Mouse (Mus musculus): Measurements from ENCODE around the gene Siglecf. TPM values are rescaled to one million over a fixed set of nuclear protein-coding genes. Genes with fewer than 3 reads are reported as not detected.

The Siglecf gene
- polyA plus RNA-seq, 1 experiment from 2014 or later: 0.98 TPM

DNA sequence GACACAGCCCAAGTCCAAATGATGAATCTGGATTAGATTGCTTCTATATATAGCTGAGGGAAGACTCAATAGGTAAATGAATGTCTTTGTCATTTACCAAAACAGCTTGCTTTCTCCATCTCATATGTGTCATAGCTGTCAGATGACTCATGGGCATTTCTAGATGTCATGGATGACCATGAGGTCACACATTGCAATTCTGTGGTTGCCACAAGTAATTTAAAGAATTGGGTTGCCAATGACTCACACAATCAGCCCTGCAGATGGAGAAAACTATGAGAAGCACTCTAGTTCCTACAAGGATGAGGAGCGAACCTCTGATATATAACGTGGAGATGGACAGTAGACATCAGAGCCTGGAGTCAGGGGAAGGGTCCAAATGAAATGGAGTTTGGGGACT, 48.4 kb downstream of the Siglecf start:
- no peak overlapping the region for H3K9ac ChIP-seq (replicated peaks; ENCODE audit: low read depth)
- ATAC-seq (no peak), DNase-seq (ENCODE audit: low spot score) (no peak)
- H3K9me3 ChIP-seq (ENCODE audit: low read length): no peaks in the 10 kb centered on the region
- no peaks in the 10 kb centered on the region for H3K4me1 ChIP-seq (ENCODE audit: insufficient read depth, low read depth, low read length)
- no peaks in the 10 kb centered on the region for H3K36me3 ChIP-seq (ENCODE audit: insufficient read depth, low read length)
- TF ChIP-seq EP300 (IDR thresholded peaks at IDR 0.05): no peak
- TF ChIP-seq CTCF (IDR thresholded peaks at IDR 0.05): no peak
- no peak overlapping the region for H3K4me2 ChIP-seq (replicated peaks; ENCODE audit: low read depth, low read length)
- no peak overlapping the region for H3K27ac ChIP-seq (ENCODE audit: low read length)
- 80% methylated on average over 2 of the region's 2 CpGs for WGBS
- no peak overlapping the region for H3K4me3 ChIP-seq (ENCODE audit: low read depth, low read length)
- H3K27me3 ChIP-seq (replicated peaks; ENCODE audit: insufficient read depth, low read length): no peaks in the 10 kb centered on the region

- Histone ChIP-seq H3K27me3 (replicated peaks; ENCODE audit: insufficient read depth, low read length) (no peaks in the 10 kb centered on the region), H3K27ac (ENCODE audit: low read length) (no peak overlapping the region), H3K36me3 (ENCODE audit: insufficient read depth, low read length) (no peaks in the 10 kb centered on the region), H3K9me3 (ENCODE audit: low read length) (no peaks in the 10 kb centered on the region), H3K4me3 (ENCODE audit: low read depth, low read length) (no peak overlapping the region), H3K9ac (replicated peaks; ENCODE audit: low read depth) (no peak overlapping the region), H3K4me1 (ENCODE audit: insufficient read depth, low read depth, low read length) (no peaks in the 10 kb centered on the region), H3K4me2 (replicated peaks; ENCODE audit: low read depth, low read length) (no peak overlapping the region)
- DNase-seq (ENCODE audit: low spot score) (no peak), ATAC-seq (no peak)
- WGBS: 23% methylated on average over 2 of the region's 2 CpGs
- TF ChIP-seq EP300 (IDR thresholded peaks at IDR 0.05): no peak
- TF ChIP-seq CTCF (IDR thresholded peaks at IDR 0.05): no peak
Observed at GRCm38 (mm10) chr7:43402718-43403117, 51.6 kb downstream of the Siglecf start.

DNA sequence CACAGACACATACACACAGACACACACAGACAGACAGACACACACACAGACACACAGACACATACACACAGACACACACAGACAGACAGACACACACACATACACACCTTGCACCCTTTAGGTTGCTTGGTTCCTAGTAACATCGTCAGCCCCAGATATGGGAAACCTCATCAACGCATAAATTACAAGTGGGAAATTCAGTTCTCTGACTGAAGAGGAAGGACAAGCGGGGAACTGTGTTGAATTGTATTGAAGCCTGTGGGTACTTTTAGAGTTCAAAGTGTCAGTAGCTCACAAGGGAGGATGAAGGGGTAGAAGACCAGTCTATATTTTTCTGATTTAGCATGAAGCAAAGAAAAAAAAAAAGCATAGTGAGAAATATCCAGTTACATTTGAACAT, 56.4 kb downstream of the Siglecf start:
- Histone ChIP-seq H3K27ac (ENCODE audit: low read length) (no peak overlapping the region), H3K9ac (replicated peaks; ENCODE audit: low read depth) (no peak overlapping the region), H3K4me3 (ENCODE audit: low read depth, low read length) (no peak overlapping the region), H3K36me3 (ENCODE audit: insufficient read depth, low read length) (no peaks in the 10 kb centered on the region), H3K4me2 (replicated peaks; ENCODE audit: low read depth, low read length) (no peak overlapping the region), H3K27me3 (replicated peaks; ENCODE audit: insufficient read depth, low read length) (no peaks in the 10 kb centered on the region), H3K9me3 (ENCODE audit: low read length) (no peaks in the 10 kb centered on the region), H3K4me1 (ENCODE audit: insufficient read depth, low read depth, low read length) (no peaks in the 10 kb centered on the region)
- DNase-seq (ENCODE audit: low spot score) (no peak), ATAC-seq (no peak)
- 70% methylated on average over 3 of the region's 3 CpGs for WGBS
- TF ChIP-seq EP300 (IDR thresholded peaks at IDR 0.05) (no peak), CTCF (IDR thresholded peaks at IDR 0.05) (no peak)

DNA sequence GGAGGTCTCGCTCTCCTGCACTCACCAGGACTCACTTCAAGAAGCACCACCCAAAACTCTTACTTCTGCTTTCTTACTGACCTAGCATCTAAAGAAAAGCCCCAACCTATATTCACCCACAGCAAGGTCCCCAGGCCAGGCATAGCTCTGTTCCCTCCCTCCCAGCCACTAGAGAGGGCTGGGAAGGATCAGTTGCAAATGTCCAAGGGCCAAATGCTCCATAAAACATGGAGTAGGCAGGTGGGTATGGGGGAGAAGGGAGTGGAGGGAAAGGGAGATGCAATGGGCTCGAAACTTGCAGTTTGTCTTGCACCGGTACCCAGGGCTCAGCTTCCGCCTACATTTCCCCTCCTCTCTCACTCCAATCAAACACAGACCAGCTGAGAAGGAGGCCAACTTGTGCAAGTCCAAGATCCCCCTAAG, 57.0 kb downstream of the Siglecf start, which contains the start of gene Siglecg:
Gene Siglecg, plus strand, starts transcription at position 74 of the 423 bp plus-strand sequence.
- H3K9ac ChIP-seq (replicated peaks; ENCODE audit: low read depth): no peak within 1 kb of the TSS
- no peak for DNase-seq (ENCODE audit: low spot score)
- H3K27ac ChIP-seq (ENCODE audit: low read length): no peak within 1 kb of the TSS
- H3K9me3 ChIP-seq (ENCODE audit: low read length): no peaks in the 10 kb centered on the region
- H3K36me3 ChIP-seq (ENCODE audit: insufficient read depth, low read length): no peaks in the 10 kb centered on the region
- WGBS: 54% methylated on average over 4 of the region's 4 CpGs
- TF ChIP-seq CTCF (IDR thresholded peaks at IDR 0.05) (no peak), EP300 (IDR thresholded peaks at IDR 0.05) (no peak)
- no peak for ATAC-seq
- no peak within 1 kb of the TSS for H3K4me3 ChIP-seq (ENCODE audit: low read depth, low read length)
- H3K4me1 ChIP-seq (ENCODE audit: insufficient read depth, low read depth, low read length): no peaks in the 10 kb centered on the region
- H3K27me3 ChIP-seq (replicated peaks; ENCODE audit: insufficient read depth, low read length): no peaks in the 10 kb centered on the region
- H3K4me2 ChIP-seq (replicated peaks; ENCODE audit: low read depth, low read length): no peak within 1 kb of the TSS

DNA sequence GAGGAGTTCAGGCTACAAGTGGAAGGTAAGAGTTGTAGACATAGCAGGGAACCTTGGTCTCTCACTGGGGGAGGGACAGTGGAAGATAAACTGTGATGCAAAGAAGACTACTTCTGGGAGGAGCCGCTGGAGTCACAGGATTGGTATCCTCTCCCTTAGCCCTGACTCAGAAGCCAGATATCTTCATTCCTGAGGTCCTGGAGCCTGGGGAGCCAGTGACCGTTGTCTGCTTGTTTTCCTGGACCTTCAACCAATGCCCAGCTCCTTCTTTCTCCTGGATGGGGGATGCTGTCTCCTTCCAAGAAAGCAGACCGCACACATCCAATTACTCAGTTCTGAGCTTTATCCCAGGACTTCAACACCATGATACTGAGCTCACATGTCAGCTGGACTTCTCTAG, 57.9 kb downstream of the Siglecf start:
- no peak for ATAC-seq

More for the DNA sequence above, 57.9 kb downstream of the Siglecf start:
- no peaks in the 10 kb centered on the region for H3K27me3 ChIP-seq (replicated peaks; ENCODE audit: insufficient read depth, low read length)
- no peak for TF ChIP-seq EP300 (IDR thresholded peaks at IDR 0.05)
- no peak for TF ChIP-seq CTCF (IDR thresholded peaks at IDR 0.05)
- DNase-seq (ENCODE audit: low spot score): no peak
- no peak overlapping the region for H3K4me2 ChIP-seq (replicated peaks; ENCODE audit: low read depth, low read length)
- H3K4me1 ChIP-seq (ENCODE audit: insufficient read depth, low read depth, low read length): no peaks in the 10 kb centered on the region
- WGBS: 70% methylated on average over 3 of the region's 3 CpGs
- no peaks in the 10 kb centered on the region for H3K36me3 ChIP-seq (ENCODE audit: insufficient read depth, low read length)
- H3K4me3 ChIP-seq (ENCODE audit: low read depth, low read length): no peak overlapping the region
- no peak overlapping the region for H3K9ac ChIP-seq (replicated peaks; ENCODE audit: low read depth)
- no peak overlapping the region for H3K27ac ChIP-seq (ENCODE audit: low read length)
- H3K9me3 ChIP-seq (ENCODE audit: low read length): no peaks in the 10 kb centered on the region

Other genes starting within 250 kb of the Siglecf start
- not detected in 2 replicates for gene Zfp936, start 237.1 kb upstream of the Siglecf start, polyA plus RNA-seq (2015; fragmentation: Nextera tagmentation; extraction: Ambion mirVana)
- 9.7 and 10.5 TPM in 2 replicates for gene Zfp715, start 38.0 kb upstream of the Siglecf start, polyA plus RNA-seq (2015; fragmentation: Nextera tagmentation; extraction: Ambion mirVana)
- 0.43 and 0.48 TPM in 2 replicates for gene Siglecg, start 56.9 kb downstream of the Siglecf start, polyA plus RNA-seq (2015; fragmentation: Nextera tagmentation; extraction: Ambion mirVana)
- gene Lim2, start 76.3 kb downstream of the Siglecf start, polyA plus RNA-seq (2015; fragmentation: Nextera tagmentation; extraction: Ambion mirVana): not detected in 2 replicates
- 2.6 and 2.9 TPM in 2 replicates for gene Nkg7, start 85.7 kb downstream of the Siglecf start, polyA plus RNA-seq (2015; fragmentation: Nextera tagmentation; extraction: Ambion mirVana)
- 0.21 TPM in 1 of 2 replicates, not detected in the other for gene Cldnd2, start 89.4 kb downstream of the Siglecf start, polyA plus RNA-seq (2015; fragmentation: Nextera tagmentation; extraction: Ambion mirVana)
- 356 and 377 TPM in 2 replicates for gene Etfb, start 92.7 kb downstream of the Siglecf start, polyA plus RNA-seq (2015; fragmentation: Nextera tagmentation; extraction: Ambion mirVana)
- gene Gm45233, start 92.8 kb downstream of the Siglecf start, polyA plus RNA-seq (2015; fragmentation: Nextera tagmentation; extraction: Ambion mirVana): 0.35 TPM in 1 of 2 replicates, not detected in the other
- 5.0 TPM in 2 replicates for gene Vsig10l, start 111.8 kb downstream of the Siglecf start, polyA plus RNA-seq (2015; fragmentation: Nextera tagmentation; extraction: Ambion mirVana)
- gene Iglon5, start 138.7 kb downstream of the Siglecf start, polyA plus RNA-seq (2015; fragmentation: Nextera tagmentation; extraction: Ambion mirVana): 0.05 TPM in 1 of 2 replicates, not detected in the other
- not detected in 2 replicates for gene 4931406B18Rik, start 154.6 kb downstream of the Siglecf start, polyA plus RNA-seq (2015; fragmentation: Nextera tagmentation; extraction: Ambion mirVana)
- gene Cd33, start 193.1 kb downstream of the Siglecf start, polyA plus RNA-seq (2015; fragmentation: Nextera tagmentation; extraction: Ambion mirVana): 5.0 and 6.2 TPM in 2 replicates
- gene Zfp658, start 210.9 kb downstream of the Siglecf start, polyA plus RNA-seq (2015; fragmentation: Nextera tagmentation; extraction: Ambion mirVana): 1.7 and 1.8 TPM in 2 replicates
- gene Zfp719, start 228.3 kb downstream of the Siglecf start, polyA plus RNA-seq (2015; fragmentation: Nextera tagmentation; extraction: Ambion mirVana): 5.7 and 6.0 TPM in 2 replicates